Mouse (Mus musculus) bone marrow macrophage, adult 2 months (primary cell): ENCODE data around the gene Gm42906.

Experiments used
- CTCF ChIP-seq: IDR thresholded peaks from 2 replicates; pipeline ENCODE4 v1.5.1; 2012; ENCODE audit warnings: low read depth, mild to moderate bottlenecking, low read length, moderate library complexity
- POLR2A ChIP-seq: IDR thresholded peaks from 2 replicates; pipeline ENCODE4 v1.6.1; 2012; ENCODE audit warnings: mild to moderate bottlenecking, low read depth, low read length, borderline replicate concordance

- TF ChIP-seq POLR2A (no peak), CTCF (no peak)
Observed at GRCm38 (mm10) chr5:151103284-151103683, 324.7 kb downstream of the Gm42906 start.
